Mouse (Mus musculus) gastrocnemius, adult 8-10 months (tissue): ENCODE results near the gene Ccdc22. TPM values are rescaled to one million over a fixed set of nuclear protein-coding genes. Genes with fewer than 3 reads are reported as not detected.

ENCODE experiments used
- DNase-seq, 2 experiments: peaks; one replicate each; pipeline ENCODE4 v3.0.0; 2022; ENCODE audit warnings: low spot score in 2 of 2
- total RNA-seq, 4 experiments: library from RNA; stranded (reverse); gene quantifications; 2 replicates each; pipeline ENCODE4 v1.2.4; 2022

Ccdc22 gene
- total RNA-seq, result 10 to 100 TPM; 10.1 to 13.8 (median 11.6) TPM

DNA sequence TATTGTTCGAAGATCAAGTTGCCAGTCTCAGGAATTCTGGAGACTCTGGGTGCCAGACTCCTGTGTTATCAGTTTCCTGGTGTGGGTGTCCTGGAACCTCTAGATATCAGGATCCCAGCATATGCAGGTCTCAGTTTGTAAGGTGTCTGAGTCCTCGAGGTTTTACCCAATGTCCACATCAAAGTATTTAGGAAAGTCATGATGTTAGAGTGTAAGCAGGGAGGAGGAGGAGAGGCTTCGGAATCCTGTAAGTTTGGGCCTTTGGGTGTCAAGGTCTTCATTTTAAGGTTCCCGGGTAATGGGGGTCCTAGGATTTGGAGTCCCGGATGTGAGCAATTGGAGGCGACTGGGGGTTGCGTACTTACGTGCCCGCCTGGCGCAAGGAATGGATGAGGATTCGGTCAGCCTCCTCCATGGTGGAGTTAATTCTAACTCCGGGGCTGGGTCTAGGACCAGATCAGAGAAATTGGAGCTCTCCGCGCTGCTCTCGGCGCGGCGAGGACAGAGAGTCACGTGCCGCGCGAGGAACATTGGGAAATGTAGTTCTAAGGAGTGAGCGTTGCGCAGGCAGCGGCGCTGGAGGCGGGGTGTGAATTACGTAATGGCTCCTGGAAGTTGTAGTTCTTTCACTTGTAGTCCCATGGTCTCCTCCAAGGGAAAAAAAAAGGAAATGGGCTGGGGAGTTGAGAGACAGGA is at the start of gene Ccdc22:
Gene Ccdc22, minus strand, starts transcription at position 639 of the 696 bp plus-strand sequence.
- DNase-seq, result peak; percentile 72 to 78

DNA sequence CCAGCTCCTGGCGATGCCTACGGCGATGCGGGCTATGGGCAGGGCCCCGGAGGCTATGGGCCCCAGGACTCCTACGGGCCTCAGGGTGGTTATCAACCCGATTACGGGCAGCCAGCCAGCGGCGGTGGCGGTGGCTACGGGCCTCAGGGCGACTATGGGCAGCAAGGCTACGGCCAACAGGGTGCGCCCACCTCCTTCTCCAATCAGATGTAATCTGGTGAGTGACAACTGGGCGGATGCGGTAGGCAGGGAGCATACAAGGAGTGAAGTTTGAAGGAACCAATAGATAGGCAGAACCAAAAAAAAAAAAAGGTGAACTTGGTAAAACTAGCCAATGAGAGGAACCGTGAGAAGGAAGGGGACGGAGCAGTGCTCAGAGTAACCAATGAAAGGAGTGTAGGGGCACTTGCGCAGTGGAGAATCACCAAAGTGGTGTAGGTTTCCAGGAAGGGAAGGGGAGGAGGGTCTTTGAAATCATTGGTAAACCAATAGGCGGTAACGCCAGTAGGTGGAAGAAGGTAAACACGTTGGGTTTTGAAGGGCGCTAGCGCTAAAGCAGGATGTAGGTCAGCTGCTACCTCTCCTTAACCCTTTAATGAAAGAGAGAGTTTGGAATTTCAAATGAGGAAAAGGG is 43.5 kb upstream of the Ccdc22 start:
- DNase-seq, result peak; percentile 75 to 86

DNA sequence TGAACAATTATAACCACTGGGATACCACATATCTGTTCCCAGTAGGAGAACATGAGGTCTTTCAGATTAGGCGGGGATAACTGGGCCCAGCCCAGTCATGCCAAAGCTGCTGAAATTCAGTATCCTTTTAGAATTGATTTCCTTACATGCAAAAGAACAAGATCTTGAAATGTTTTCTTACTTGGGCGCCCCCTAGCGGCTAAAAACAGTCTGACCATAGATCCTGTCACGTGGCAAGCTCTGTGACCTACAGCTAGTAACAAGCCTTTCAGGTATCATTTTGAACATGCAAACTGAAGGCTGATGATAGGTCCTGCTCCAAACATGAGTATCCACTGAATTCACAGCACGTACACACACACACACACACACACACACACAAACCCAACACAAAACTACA is 40.0 kb upstream of the Ccdc22 start:
- DNase-seq, result peak; percentile 65 to 68

DNA sequence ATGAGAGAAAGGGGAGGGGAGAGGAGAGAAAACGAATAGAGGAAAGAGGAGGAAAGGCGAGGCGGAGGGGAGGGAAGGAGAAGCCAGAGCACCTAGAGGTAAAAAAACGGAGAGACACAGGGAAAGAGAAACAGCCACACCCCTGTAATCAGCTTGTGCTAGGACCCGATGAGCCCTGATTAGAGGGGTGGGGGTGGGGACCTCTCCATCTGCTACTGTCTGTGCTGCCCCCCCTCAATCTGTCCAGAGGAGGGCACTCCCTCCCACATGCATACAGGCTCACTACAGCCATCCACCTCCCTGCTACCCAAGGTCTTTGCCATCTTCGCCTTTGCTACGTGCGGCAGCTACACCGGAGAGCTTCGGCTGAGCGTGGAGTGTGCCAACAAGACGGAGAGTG is 35.5 kb upstream of the Ccdc22 start:
- no peak for DNase-seq

DNA sequence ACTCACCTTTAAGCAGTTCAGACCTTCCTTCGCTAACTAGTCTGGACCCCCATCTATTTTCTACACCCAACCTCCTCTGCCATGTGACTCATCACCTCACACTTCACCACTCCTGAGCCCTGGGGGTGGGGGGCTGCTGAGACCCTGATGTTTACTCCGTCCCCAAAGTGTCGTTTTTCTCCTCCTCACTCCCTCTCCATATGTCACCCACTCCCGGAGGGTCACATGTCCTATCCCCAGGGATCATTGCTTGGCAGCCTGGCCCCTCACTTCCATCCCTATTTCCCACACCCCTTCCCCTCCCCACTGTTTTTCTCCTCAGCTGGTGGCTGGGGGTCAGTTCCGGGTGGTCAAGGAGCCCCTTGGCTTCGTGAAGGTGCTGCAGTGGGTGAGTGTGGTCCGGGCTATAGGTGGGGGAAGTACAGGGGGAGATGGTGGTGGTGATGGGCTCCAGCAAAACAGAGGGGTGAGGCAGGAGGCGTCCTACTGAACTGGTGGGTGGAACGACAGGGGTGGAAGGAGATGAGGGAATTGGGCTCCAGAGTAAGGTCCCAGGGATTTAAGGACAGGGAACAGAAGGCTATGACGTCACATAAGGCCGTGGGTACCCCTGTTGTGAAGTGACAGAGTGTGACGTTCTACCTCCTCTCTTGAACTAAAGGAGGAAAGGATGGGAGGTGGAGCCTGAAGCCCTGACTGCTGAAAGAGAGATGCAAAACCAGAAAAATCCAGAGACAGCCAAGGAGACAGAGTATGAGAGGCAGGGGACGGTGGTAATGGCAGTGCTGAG is 34.4 kb upstream of the Ccdc22 start:
- no peak for DNase-seq

DNA sequence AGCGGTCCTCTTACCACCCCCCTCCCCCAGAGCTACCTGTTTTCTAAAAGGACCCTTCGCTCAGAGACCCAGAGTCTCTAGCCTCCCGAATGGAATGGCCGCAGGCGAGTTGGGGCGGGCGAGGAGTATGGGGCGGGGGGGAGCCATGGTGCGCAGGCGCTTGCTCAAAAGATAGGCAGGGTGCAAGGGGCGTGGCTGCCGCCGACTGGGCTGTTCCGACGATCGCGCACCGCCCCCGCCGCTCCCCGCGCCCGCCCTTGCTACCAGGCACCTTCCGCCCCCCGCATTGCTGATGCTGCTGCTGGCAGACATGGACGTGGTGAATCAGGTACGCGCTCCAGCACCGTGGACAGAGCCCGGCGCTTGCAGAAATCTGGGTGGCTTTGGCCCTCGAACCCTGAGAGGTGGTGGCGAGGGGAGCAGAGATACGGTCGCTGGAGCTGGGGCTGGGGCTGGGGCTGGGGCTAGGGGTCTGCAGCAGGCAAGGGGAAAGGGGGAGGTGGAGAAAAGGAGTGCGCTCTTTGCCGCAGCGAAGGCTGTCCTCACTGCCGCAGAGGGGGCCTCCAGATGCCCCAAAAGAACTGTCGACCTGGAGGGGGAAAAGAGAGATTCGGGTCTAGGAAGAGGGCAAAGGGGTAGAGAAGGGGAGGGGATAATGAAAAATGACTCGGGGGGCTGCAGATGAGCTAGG is 33.2 kb upstream of the Ccdc22 start, which contains the start of gene Syp:
Gene Syp, plus strand, starts transcription at position 71 of the 691 bp plus-strand sequence.
- DNase-seq, result peak; percentile 33

DNA sequence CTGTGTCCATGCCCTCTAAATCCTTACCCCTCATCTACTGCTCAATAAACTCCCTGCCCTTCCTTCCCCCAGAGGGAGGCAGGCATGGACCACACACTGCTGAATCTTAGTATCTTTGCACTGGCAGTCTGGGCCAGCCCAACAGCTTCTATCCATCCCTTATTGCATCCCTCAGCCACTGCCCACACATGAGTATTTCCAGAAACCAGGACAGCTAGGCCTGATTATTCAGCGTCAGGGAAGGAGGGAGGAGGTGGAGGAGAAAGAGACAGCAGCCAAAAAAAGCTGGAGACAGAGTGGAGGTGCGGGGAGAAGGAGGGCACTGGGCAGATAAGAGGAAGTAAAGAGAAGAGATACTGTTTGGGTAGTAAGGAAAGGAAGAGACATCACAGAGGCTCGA is 29.8 kb upstream of the Ccdc22 start:
- DNase-seq, result no peak

DNA sequence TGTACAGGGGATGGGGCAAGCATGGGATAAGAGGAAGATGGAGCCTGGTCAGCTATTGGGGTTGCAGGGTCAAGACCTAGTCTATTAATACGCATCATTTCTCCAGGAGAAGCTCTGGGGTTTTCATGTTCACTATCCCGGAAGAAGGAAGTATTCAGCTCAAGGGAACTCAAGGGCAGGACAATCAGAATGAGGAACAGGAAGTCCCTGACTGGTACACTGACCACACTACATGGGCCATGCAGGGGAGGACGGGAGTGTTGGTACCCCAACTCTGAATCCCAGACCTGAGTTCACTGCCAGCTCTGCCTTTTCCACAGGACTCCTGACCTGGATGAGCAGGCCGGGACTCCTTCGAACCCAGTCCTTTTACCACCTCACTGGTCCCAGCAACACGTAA is 27.2 kb upstream of the Ccdc22 start:
- DNase-seq, result no peak

DNA sequence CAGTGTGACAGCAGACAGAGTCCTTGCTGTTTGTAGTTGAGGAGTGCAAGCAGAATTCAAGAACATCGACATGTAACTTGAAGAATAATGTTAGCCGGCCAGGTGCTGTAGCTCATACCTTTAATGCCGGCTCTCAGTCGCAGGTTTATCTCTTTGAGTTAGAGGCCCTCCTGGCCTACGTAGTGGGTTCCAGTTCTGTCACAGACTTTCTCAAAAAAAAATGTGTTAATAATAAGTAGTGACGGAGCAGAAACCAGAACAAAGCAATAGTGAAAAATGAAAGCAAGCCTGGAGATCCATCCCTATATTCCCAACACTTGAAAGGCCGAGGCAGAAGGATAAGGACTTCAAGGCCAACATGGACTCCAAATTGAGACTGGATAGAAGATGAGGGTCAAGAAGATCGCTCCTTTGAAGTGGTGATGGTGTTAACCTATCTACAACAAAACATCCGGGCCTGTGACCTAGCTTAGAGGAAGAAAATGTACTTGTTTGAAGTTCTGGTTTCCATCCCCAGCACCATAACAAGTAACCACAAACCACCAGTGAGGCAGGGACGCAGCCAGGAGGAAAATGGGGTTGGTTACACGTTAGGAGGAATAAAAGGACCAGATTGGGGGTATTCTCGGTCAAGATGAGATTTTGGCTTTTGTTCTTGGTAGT is 12.7 kb upstream of the Ccdc22 start:
- DNase-seq, result no peak

DNA sequence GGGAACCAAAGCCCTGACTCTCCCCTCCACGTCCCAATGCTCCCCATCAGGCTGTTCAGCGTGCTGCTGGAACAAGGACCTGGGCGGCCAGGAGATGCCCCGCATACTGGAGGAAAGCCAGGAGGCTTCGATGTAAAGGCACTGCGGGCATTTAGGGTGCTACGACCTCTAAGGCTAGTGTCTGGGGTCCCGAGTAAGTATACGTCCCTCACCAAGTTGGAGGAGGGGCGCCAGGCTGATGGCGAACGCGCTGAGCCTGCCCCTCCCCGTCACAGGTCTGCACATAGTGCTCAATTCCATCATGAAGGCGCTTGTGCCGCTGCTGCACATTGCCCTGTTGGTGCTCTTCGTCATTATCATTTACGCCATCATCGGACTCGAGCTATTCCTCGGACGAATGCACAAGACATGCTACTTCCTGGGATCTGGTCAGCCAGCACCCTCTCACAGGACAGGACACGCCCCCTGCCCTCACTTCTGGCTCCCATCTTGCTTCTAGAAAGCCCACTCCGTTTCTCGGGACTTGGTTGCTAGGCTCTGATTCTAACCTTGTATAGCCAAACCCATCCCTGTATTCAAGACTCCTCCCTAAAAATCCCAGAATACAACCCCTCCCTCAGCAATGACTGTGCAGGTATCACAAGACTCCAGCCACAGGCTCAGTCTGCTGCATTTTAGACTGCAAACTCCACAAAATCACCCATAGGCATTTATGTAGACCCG is 5.4 kb upstream of the Ccdc22 start:
- no peak for DNase-seq

DNA sequence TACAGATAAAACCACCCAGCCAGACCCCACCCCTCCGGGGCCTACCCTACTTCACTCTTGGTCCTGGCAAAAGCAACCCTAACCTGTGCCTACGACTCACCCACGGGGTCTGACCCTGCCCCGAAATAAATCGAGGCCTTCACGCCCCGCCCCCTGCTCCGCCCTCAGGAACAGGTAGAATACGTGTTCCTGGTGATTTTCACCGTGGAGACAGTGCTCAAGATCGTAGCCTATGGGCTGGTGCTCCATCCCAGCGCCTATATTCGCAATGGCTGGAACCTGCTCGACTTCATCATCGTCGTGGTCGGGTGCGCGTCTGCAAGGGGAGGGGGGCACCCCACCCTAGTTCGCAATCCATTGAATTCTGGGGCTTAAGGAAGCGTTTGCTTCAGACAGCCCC is 4.7 kb upstream of the Ccdc22 start:
- no peak for DNase-seq

DNA sequence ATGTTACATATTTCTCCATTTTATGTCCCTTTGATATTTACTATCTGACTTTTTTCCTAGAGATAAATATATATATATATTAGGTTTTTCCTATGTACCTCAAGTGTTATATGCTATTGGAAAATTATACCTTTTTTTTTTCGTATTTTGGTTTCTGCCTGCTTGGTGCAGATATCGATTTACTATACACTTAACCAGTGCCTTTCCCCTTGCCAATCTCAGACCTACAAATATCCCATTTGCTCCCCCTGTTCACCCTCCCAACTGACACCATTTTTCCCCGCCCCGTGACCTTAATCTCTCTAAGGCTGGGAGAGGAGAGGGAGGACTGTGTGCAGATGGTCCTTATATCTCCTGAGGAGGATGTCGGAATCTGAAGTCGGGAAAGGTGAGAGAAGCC is 1.5 kb upstream of the Ccdc22 start, which contains the start of gene Cacna1f:
Gene Cacna1f, plus strand, starts transcription at position 301 of the 400 bp plus-strand sequence.
- no peak for DNase-seq

DNA sequence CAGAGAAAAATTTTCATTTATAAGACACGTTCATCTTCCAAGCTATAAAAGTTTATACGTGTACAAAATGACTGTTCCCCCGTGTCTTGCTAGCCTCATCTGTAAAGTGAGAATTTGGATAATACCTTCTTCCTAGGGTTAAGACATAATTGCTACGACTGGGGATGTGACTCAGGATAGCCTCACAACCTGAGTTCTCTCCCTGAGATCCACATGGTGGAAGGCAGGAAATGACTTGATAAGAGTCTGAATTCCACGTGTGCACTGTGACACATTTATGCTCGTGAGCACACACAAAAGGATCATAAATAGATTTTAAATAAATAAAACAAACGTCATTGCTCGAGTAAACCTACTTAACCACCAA is 241 bp upstream of the Ccdc22 start:
- no peak for DNase-seq

DNA sequence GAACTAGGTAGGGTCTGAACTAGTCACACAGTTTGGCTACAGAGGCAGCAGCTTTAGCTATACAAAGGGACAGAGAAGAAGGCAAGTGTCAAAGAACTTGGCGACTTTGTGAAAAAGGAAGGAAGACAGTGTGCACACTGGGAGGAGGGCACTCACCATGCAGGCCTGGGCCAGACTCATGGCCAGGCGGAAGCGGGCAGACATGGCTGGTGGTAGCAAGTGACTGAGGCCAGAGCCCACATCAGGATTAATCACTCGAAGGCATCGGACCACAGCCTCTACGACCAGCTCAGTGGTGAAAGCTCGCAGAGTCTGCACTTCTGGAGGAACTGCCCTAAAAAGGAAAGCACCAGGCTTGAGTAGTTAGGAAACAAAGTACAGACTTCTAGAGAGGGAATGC is 1.3 kb downstream of the Ccdc22 start:
- DNase-seq, result no peak

DNA sequence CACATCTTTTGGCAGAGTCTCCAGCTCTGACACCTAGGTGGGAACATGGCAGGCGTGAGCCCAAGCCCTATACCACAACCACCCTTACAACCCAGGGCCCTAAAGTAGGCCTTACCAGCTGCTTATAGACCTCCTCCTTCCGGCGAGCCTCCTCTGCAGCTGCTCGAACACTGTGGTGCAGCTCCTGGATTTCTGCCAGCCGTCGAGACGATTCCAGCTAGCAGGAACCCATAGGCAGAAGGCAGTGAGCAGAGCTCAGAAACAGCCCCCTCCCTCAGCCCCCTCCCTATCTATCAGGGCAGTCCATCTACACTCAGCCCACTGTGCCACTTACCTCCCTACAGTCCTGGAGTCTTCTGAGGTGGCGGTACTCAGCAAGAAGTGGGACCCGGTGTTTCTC is 9.9 kb downstream of the Ccdc22 start:
- DNase-seq, result no peak

DNA sequence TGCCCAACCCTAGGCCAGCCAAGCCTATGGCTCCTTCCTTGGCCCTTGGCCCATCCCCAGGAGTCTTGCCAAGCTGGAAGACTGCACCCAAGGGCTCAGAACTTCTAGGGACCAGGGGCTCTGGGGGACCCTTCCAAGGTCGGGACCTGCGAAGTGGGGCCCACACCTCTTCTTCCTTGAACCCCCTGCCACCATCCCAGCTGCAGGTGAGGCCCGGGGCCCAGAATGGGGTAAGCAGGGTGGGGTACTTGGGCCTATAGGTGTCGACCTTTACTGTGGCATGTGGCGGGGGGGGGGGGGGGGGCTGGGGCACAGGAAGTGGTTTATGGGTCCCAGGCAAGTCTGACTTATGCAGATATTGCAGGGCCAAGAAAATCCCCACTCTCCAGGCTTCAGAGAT is 19.0 kb downstream of the Ccdc22 start:
- no peak for DNase-seq

DNA sequence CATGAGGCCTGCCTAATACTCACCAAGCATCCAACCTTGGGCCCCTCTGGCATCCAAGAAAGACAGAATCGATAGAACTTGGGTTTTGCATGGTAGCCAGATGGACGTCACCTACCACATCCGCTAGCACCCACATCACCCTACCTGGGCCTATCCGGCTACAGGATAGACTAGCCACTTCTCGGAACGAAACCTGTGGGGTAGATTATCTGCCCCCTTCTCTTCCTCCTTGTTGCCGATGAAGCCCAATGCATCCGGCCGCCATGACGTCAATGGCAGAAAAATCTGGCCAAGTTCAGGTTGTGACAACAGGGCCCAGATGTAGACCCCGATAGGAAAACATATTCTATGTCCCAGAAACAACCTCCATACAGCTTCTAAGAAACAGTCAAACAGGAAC is 21.4 kb downstream of the Ccdc22 start:
- no peak for DNase-seq

DNA sequence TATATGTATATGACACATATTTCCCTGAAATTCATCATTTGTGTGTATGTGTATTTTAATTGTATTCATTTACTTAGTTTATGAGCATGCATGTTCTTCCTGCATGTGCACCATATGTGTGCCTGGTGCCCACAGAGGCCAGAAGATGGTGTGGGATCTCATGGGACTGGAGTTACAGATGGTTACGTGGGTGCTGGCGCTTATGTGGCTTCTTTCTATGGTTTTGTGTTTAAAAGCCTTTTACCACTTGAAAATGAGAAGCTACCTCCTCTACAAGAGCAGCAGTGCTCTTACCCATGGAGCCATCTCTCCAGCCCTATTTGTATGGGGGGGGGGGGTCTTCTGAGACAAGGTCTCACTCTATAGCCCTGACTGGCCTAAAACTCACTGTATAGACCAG is 24.2 kb downstream of the Ccdc22 start:
- no peak for DNase-seq

DNA sequence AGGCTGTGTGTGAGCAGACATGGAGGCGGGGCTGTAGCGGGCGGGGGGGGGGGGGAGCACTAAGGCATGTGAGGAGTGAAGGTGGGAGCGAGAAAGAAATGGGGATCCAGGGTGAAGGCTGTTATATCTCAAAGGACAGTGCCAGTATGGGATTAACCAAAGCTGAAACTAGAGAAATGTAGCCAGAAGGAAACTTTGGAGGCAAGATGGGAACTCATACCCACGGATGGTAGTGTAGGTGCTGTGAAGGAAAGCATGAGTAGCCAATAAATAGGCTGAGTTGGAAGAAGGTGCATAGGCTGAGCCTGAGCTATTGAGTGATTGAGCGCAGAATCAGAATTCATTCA is 30.5 kb downstream of the Ccdc22 start:
- DNase-seq, result no peak

DNA sequence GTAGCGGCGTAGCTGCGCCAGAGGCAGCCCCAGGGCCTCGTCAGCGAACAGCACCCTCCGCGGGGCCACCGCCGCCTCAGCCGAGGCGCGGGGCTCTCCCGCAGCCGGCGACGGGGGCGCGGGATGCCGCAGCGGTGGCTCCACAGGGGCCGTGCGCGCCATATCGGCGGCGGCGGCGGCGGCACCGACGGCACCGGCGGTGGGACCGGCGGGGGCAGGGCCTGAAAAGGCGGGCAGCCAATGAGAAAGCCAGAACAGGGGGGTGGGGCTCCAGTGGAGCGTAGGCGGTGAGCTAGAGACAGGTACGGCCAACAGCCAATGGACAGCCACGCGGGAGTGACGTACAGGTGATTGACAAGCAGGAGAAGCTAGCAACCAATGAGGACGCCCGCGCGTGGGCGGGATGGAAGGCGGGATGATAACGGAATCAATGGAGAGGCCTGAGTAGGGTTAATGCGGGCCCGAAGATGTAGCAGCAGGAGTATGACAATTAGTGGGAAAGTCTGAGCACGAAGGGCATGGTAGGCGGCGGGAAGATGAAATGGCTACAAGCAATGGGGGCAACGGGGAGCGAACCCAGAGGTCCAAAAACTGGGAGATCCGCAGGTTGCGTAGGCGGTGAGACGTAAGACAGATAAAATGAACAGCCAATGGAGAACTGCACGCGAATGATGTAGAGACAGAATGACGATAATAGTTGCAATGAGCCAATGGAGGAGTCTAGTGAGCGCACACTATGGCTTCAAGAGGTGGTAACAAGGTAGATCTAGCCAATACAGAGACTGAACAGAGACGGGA is 31.0 kb downstream of the Ccdc22 start, which contains the start of gene Ppp1r3f:
Gene Ppp1r3f, minus strand, starts transcription at position 197 of the 798 bp plus-strand sequence.
- peak; percentile 85 to 88 for DNase-seq
